Mouse (Mus musculus): ENCODE data around the gene Ctr9.

- TF ChIP-seq CTCF (conservative IDR thresholded peaks at IDR 0.05; ENCODE audit: low read length) (no peak), NANOG (IDR thresholded peaks at IDR 0.05; ENCODE audit: borderline replicate concordance, low read length) (peak; percentile 4; the same call in 1 of the 2 replicates)
These were observed 4.6 kb upstream of the Ctr9 start for GRCm38 (mm10) chr7:111024068-111024594.
